Mouse (Mus musculus) embryonic facial prominence, embryonic 14.5 days (tissue): ENCODE data around the gene Epas1. TPM values are rescaled to one million over a fixed set of nuclear protein-coding genes. Genes with fewer than 3 reads are reported as not detected.
A peak's percentile ranks its signal among the peaks of the same experiment; 100 is the strongest.

Experiments used
- ATAC-seq: fragments of 200-750 bp; cut with Nextera tagmentation; 2 replicates; pipeline ENCODE4 v1.8.0; 2017; ENCODE audit warnings: low read depth, moderate number of reproducible peaks, moderate TSS enrichment
- DNase-seq: peaks from one replicate; pipeline ENCODE4 v3.0.0-alpha.2; 2015; ENCODE audit warnings: low spot score
- H3K27ac ChIP-seq: fragments of 300-500 bp; sonication (generic); replicated peaks from 2 replicates; pipeline ENCODE4 v1.5.1; 2014; ENCODE audit warnings: low read depth, mild to moderate bottlenecking, low read length, moderate library complexity
- H3K27me3 ChIP-seq: fragments of 300-500 bp; sonication (generic); replicated peaks from 2 replicates; pipeline ENCODE4 v1.6.1; 2014; ENCODE audit warnings: low read length; ENCODE audit not compliant: control insufficient read depth, insufficient read depth
- H3K36me3 ChIP-seq: fragments of 300-500 bp; sonication (generic); 2 replicates; pipeline ENCODE4 v1.6.1; 2014; ENCODE audit warnings: low read length, mixed read lengths; ENCODE audit not compliant: control insufficient read depth, insufficient read depth
- H3K4me1 ChIP-seq: fragments of 300-500 bp; sonication (generic); 2 replicates; pipeline ENCODE4 v1.6.1; 2014; ENCODE audit warnings: antibody characterized with exemption, low read length; ENCODE audit not compliant: control insufficient read depth, insufficient read depth
- H3K4me2 ChIP-seq: fragments of 300-500 bp; sonication (generic); 2 replicates; pipeline ENCODE4 v1.6.1; 2014; ENCODE audit warnings: low read depth, mild to moderate bottlenecking, low read length, moderate library complexity, mixed read lengths
- H3K4me3 ChIP-seq: fragments of 300-500 bp; sonication (generic); 2 replicates; pipeline ENCODE4 v1.5.1; 2014; ENCODE audit warnings: low read depth, mild to moderate bottlenecking, low read length
- H3K9ac ChIP-seq: fragments of 300-500 bp; sonication (generic); 2 replicates; pipeline ENCODE4 v1.6.1; 2014; ENCODE audit warnings: low read depth, mild to moderate bottlenecking, low read length, moderate library complexity, mixed read lengths
- H3K9me3 ChIP-seq: fragments of 300-500 bp; sonication (generic); 2 replicates; pipeline ENCODE4 v1.6.1; 2016; ENCODE audit warnings: low read length; ENCODE audit not compliant: control insufficient read depth
- WGBS: fragments of 180-500 bp; shearing (Covaris S2); extraction: QIAGEN DNeasy Blood & Tissue Kit; methylation state at CpG from one replicate; pipeline ENCODE4 v1.1.7; 2014; 5-methylcytosine and 5-hydroxymethylcytosine counted together
- polyA plus RNA-seq: library from polyadenylated mRNA; unstranded; fragments of >200 nt; fragmentation: Nextera tagmentation; extraction: Ambion mirVana; gene quantifications from 2 replicates; pipeline ENCODE4 v1.2.1, GENCODE M21; 2014

Gene Epas1
- polyA plus RNA-seq: 10.9 and 14.3 TPM in 2 replicates

DNA sequence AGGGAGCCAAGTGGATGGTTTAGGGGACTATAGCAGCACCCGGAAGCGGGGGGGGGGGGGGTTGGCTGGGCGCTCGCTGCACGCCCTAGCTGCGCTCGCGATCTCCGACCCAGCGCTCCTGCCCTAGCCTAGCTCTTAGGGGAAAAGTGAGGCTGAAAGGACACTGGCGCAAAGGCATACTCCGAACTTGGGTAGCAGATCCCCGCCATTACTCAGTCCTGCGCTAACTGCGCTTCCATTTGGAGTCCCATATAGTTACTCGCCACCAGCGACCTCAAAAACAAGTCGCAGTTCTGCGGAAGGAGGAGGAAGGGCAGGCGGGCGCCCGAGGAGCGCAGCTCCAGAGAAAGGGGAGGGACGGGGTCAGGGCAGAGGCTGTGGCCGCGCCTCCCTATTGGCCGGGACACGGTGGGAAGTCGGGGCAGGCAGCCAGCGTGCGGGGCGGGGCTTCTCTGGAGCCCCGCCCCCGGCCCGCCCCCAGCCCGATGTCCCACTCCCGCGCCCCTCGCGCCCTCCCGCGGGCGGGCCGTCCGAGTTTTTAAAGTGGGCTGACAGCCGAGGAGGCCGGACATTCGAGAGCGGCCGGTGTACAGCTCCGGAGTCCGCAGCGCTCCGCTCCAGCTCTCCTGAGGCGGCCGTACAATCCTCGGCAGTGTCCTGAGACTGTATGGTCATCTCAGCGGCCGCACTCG lies at the start of gene Epas1:
Epas1 (plus strand) TSS at position 571 of the 692 bp plus-strand sequence.
- no peak within 1 kb of the TSS for H3K27ac ChIP-seq
- peaks cover 14% of the 10 kb centered on the region; the same call in 1 of the 2 replicates for H3K4me1 ChIP-seq
- H3K9ac ChIP-seq: peak within 1 kb of the TSS; percentile 54
- peak within 1 kb of the TSS; percentile 58 for H3K4me3 ChIP-seq
- peaks cover 51% of the 10 kb centered on the region for H3K27me3 ChIP-seq
- H3K36me3 ChIP-seq: no peaks in the 10 kb centered on the region
- WGBS: under 1% methylated on average over 21 of the region's 60 CpGs
- H3K4me2 ChIP-seq: peak within 1 kb of the TSS; percentile 96
- DNase-seq (peak; percentile 90), ATAC-seq (peak; percentile 95)
- H3K9me3 ChIP-seq: no peaks in the 10 kb centered on the region

GRCm38 (mm10) chr17:86705236-86705635 lies 48.3 kb upstream of the Epas1 start:
- H3K9ac ChIP-seq: no peak overlapping the region
- no peaks in the 10 kb centered on the region for H3K27me3 ChIP-seq
- H3K27ac ChIP-seq: no peak overlapping the region
- no peak for ATAC-seq
- H3K36me3 ChIP-seq: no peaks in the 10 kb centered on the region
- WGBS: 86% methylated on average over 3 of the region's 3 CpGs
- DNase-seq: no peak
- no peak overlapping the region for H3K4me3 ChIP-seq
- H3K4me1 ChIP-seq: no peaks in the 10 kb centered on the region; the same call in 1 of the 2 replicates
- no peaks in the 10 kb centered on the region for H3K9me3 ChIP-seq
- no peak overlapping the region for H3K4me2 ChIP-seq

GRCm38 (mm10) chr17:86706467-86706866 lies 47.0 kb upstream of the Epas1 start:
- no peaks in the 10 kb centered on the region; the same call in 1 of the 2 replicates for H3K4me1 ChIP-seq
- no peak for DNase-seq

GRCm38 (mm10) chr17:86709803-86710202 lies 43.7 kb upstream of the Epas1 start:
- no peak for DNase-seq
- H3K27ac ChIP-seq: no peak overlapping the region
- no peaks in the 10 kb centered on the region for H3K9me3 ChIP-seq
- no peak overlapping the region for H3K9ac ChIP-seq
- WGBS: 83% methylated on average over 8 of the region's 8 CpGs
- no peaks in the 10 kb centered on the region; the same call in 1 of the 2 replicates for H3K4me1 ChIP-seq
- no peaks in the 10 kb centered on the region for H3K36me3 ChIP-seq
- H3K4me3 ChIP-seq: no peak overlapping the region
- H3K27me3 ChIP-seq: no peaks in the 10 kb centered on the region
- no peak overlapping the region for H3K4me2 ChIP-seq
- ATAC-seq: no peak

More at GRCm38 (mm10) chr17:86706467-86706866, 47.0 kb upstream of the Epas1 start:
- H3K9ac ChIP-seq: no peak overlapping the region
- H3K9me3 ChIP-seq: no peaks in the 10 kb centered on the region
- no peak overlapping the region for H3K27ac ChIP-seq
- H3K4me2 ChIP-seq: no peak overlapping the region
- no peaks in the 10 kb centered on the region for H3K36me3 ChIP-seq
- H3K27me3 ChIP-seq: no peaks in the 10 kb centered on the region
- ATAC-seq: no peak
- 80% methylated on average over 1 of the region's 1 CpGs for WGBS
- H3K4me3 ChIP-seq: no peak overlapping the region

DNA sequence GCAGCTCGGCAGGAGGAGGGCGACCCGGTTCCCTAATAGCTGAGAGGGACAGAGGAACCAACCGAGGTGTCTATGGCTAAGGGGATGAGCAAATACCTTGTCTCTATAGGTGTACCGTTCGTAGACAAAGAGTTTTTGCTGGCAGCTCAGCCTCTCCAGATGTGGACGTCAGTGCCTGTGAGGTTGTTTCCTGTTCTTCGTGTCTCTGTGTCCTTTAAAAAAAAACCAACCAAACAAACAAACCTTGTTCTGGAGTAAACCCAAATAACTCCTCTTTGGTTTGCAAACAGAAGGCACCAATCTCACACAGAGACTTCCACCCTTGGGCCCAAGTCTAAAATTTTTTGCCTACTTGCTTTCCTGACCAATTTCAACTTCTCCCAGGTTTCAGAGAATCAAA lies 43.1 kb upstream of the Epas1 start:
- H3K9ac ChIP-seq: no peak overlapping the region
- WGBS: 68% methylated on average over 8 of the region's 8 CpGs
- no peak for ATAC-seq
- DNase-seq: no peak
- H3K4me3 ChIP-seq: no peak overlapping the region
- H3K27ac ChIP-seq: no peak overlapping the region
- no peaks in the 10 kb centered on the region for H3K36me3 ChIP-seq
- H3K4me2 ChIP-seq: no peak overlapping the region
- H3K27me3 ChIP-seq: no peaks in the 10 kb centered on the region
- no peaks in the 10 kb centered on the region for H3K9me3 ChIP-seq
- no peaks in the 10 kb centered on the region; the same call in 1 of the 2 replicates for H3K4me1 ChIP-seq

- Histone ChIP-seq H3K4me3 (no peak overlapping the region), H3K4me1 (no peaks in the 10 kb centered on the region; the same call in 1 of the 2 replicates), H3K9me3 (no peaks in the 10 kb centered on the region), H3K4me2 (no peak overlapping the region), H3K36me3 (no peaks in the 10 kb centered on the region), H3K27ac (no peak overlapping the region), H3K9ac (no peak overlapping the region), H3K27me3 (no peaks in the 10 kb centered on the region)
- WGBS: 77% methylated on average over 5 of the region's 5 CpGs
- ATAC-seq: no peak
- DNase-seq: no peak
Measured at GRCm38 (mm10) chr17:86711949-86712348, 41.6 kb upstream of the Epas1 start.

DNA sequence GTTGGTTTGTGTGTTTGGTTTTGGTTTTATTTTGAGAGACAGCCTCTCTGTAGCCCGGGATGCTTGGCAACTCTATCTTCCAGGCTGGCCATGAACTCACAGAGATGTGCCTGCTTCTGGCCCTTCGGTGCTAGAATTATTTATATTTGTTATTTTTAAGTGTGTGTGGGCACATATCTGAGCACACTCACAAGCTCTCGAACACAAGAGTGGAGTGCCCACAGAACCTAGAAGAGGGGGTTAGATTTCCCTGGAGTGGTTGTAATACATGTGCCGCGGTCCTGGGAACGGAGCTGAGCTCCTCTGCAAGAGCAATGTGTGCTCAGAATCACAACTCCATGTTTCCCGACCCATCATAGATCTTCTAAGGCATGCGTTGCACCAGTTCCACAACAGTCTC lies 40.9 kb upstream of the Epas1 start:
- H3K9me3 ChIP-seq: no peaks in the 10 kb centered on the region
- H3K4me3 ChIP-seq: no peak overlapping the region
- H3K9ac ChIP-seq: no peak overlapping the region
- no peak for DNase-seq
- ATAC-seq: no peak
- no peak overlapping the region for H3K27ac ChIP-seq
- WGBS: 89% methylated on average over 8 of the region's 8 CpGs
- H3K27me3 ChIP-seq: no peaks in the 10 kb centered on the region
- no peaks in the 10 kb centered on the region for H3K4me1 ChIP-seq
- no peaks in the 10 kb centered on the region for H3K36me3 ChIP-seq
- no peak overlapping the region for H3K4me2 ChIP-seq

- DNase-seq: peak; percentile 25
Measured at GRCm38 (mm10) chr17:86713591-86713990, 39.9 kb upstream of the Epas1 start.

More at GRCm38 (mm10) chr17:86713591-86713990, 39.9 kb upstream of the Epas1 start:
- no peak overlapping the region for H3K9ac ChIP-seq
- H3K4me2 ChIP-seq: no peak overlapping the region
- H3K4me1 ChIP-seq: no peaks in the 10 kb centered on the region
- no peak for ATAC-seq
- no peaks in the 10 kb centered on the region for H3K9me3 ChIP-seq
- no peak overlapping the region for H3K4me3 ChIP-seq
- H3K36me3 ChIP-seq: no peaks in the 10 kb centered on the region
- WGBS: 8% methylated on average over 8 of the region's 8 CpGs
- no peak overlapping the region for H3K27ac ChIP-seq
- H3K27me3 ChIP-seq: no peaks in the 10 kb centered on the region
